Mouse (Mus musculus) liver, postnatal 0 days (tissue): ENCODE measurements around the gene 5730409E04Rik. TPM values are rescaled to one million over a fixed set of nuclear protein-coding genes. Genes with fewer than 3 reads are reported as not detected.

Source experiments
- ATAC-seq: fragments of 200-750 bp; cut with Nextera tagmentation; 2 replicates; pipeline ENCODE4 v1.8.0; 2017; ENCODE audit warnings: mild to moderate bottlenecking, moderate library complexity
- DNase-seq: peaks from one replicate; pipeline ENCODE4 v3.0.0-alpha.2; 2016
- H3K27ac ChIP-seq: fragments of 300-500 bp; sonication (generic); 2 replicates; pipeline ENCODE4 v1.5.1; 2014; ENCODE audit warnings: antibody characterized with exemption, moderate library complexity, mild to moderate bottlenecking, low read depth
- H3K27me3 ChIP-seq: fragments of 300-500 bp; sonication (generic); 2 replicates; pipeline ENCODE4 v1.6.1; 2014; ENCODE audit warnings: low read length, control low read depth, mixed read lengths; ENCODE audit not compliant: insufficient read depth
- H3K36me3 ChIP-seq: fragments of 300-500 bp; sonication (generic); replicated peaks from 2 replicates; pipeline ENCODE4 v1.6.1; 2014; ENCODE audit warnings: mild to moderate bottlenecking, control low read depth, low read length, moderate library complexity, mixed read lengths; ENCODE audit not compliant: insufficient read depth
- H3K4me1 ChIP-seq: fragments of 300-500 bp; sonication (generic); 2 replicates; pipeline ENCODE4 v1.6.1; 2014; ENCODE audit warnings: antibody characterized with exemption, mild to moderate bottlenecking, control low read depth; ENCODE audit not compliant: insufficient read depth
- H3K4me2 ChIP-seq: fragments of 300-500 bp; sonication (generic); 2 replicates; pipeline ENCODE4 v1.6.1; 2014; ENCODE audit warnings: low read depth, mild to moderate bottlenecking, low read length, moderate library complexity, mixed read lengths
- H3K4me3 ChIP-seq: fragments of 300-500 bp; sonication (generic); 2 replicates; pipeline ENCODE4 v1.5.1; 2014; ENCODE audit warnings: low read depth, low read length
- H3K9ac ChIP-seq: fragments of 300-500 bp; sonication (generic); replicated peaks from 2 replicates; pipeline ENCODE4 v1.6.1; 2014; ENCODE audit warnings: mild to moderate bottlenecking, moderate library complexity
- H3K9me3 ChIP-seq: fragments of 300-500 bp; sonication (generic); 2 replicates; pipeline ENCODE4 v1.6.1; 2016; ENCODE audit warnings: mild to moderate bottlenecking, control low read depth, low read length, mixed read lengths
- CTCF ChIP-seq: sonication (generic); IDR thresholded peaks from 2 replicates; pipeline ENCODE4 v1.5.1; 2016; ENCODE audit warnings: antibody characterized with exemption, low read depth
- EP300 ChIP-seq: IDR thresholded peaks from 2 replicates; pipeline ENCODE4 v1.6.1; 2016; ENCODE audit warnings: antibody characterized with exemption, low read depth, mild to moderate bottlenecking
- WGBS: fragments of 180-500 bp; shearing (Covaris S2); extraction: QIAGEN DNeasy Blood & Tissue Kit; methylation state at CpG from one replicate; pipeline ENCODE4 v1.1.7; 2014; ENCODE audit not compliant: insufficient replicate concordance; 5-methylcytosine and 5-hydroxymethylcytosine counted together
- polyA plus RNA-seq: library from polyadenylated mRNA; unstranded; fragments of >200 nt; fragmentation: Nextera tagmentation; extraction: Ambion mirVana; gene quantifications from 2 replicates; pipeline ENCODE4 v1.2.1, GENCODE M21; 2015

The 5730409E04Rik gene
- polyA plus RNA-seq, 1 experiment from 2014 or later: 0.41 TPM

- no peaks in the 10 kb centered on the region for H3K4me1 ChIP-seq
- no peaks in the 10 kb centered on the region for H3K9me3 ChIP-seq
- no peak for TF ChIP-seq EP300
- 0 out of 2 replicates have a peak, but pooled peaks have one; percentile 14 for TF ChIP-seq CTCF
- no peak overlapping the region for H3K9ac ChIP-seq
- no peak for ATAC-seq
- H3K4me3 ChIP-seq: no peak overlapping the region
- DNase-seq: no peak
- H3K27ac ChIP-seq: no peak overlapping the region
- 0 out of 2 replicates have a peak, but pooled peaks cover 8% of the 10 kb centered on the region for H3K27me3 ChIP-seq
- 34% methylated on average over 2 of the region's 2 CpGs for WGBS
- no peak overlapping the region for H3K4me2 ChIP-seq
- no peaks in the 10 kb centered on the region for H3K36me3 ChIP-seq
Measured at GRCm38 (mm10) chr4:126631922-126632321, 22.3 kb downstream of the 5730409E04Rik start.

GRCm38 (mm10) chr4:126632668-126633067 lies 23.1 kb downstream of the 5730409E04Rik start:
- Histone ChIP-seq H3K36me3 (no peaks in the 10 kb centered on the region), H3K27me3 (0 out of 2 replicates have a peak, but pooled peaks cover 9% of the 10 kb centered on the region), H3K27ac (no peak overlapping the region), H3K9ac (no peak overlapping the region), H3K4me2 (no peak overlapping the region), H3K4me3 (no peak overlapping the region), H3K9me3 (no peaks in the 10 kb centered on the region), H3K4me1 (no peaks in the 10 kb centered on the region)
- no peak for DNase-seq
- WGBS: 60% methylated on average over 3 of the region's 3 CpGs
- ATAC-seq: no peak
- no peak for TF ChIP-seq CTCF
- no peak for TF ChIP-seq EP300

- Histone ChIP-seq H3K4me3 (no peak overlapping the region), H3K4me1 (no peaks in the 10 kb centered on the region), H3K9ac (no peak overlapping the region), H3K36me3 (no peaks in the 10 kb centered on the region), H3K4me2 (no peak overlapping the region), H3K27me3 (0 out of 2 replicates have a peak, but pooled peaks cover 9% of the 10 kb centered on the region), H3K27ac (no peak overlapping the region), H3K9me3 (no peaks in the 10 kb centered on the region)
- no peak for ATAC-seq
- no peak for DNase-seq
- no peak for TF ChIP-seq EP300
- no peak for TF ChIP-seq CTCF
- WGBS: 27% methylated on average over 11 of the region's 11 CpGs
Measured at GRCm38 (mm10) chr4:126636330-126636729, 26.7 kb downstream of the 5730409E04Rik start.

- Histone ChIP-seq H3K4me2 (no peak overlapping the region), H3K27me3 (0 out of 2 replicates have a peak, but pooled peaks cover 13% of the 10 kb centered on the region), H3K4me3 (no peak overlapping the region), H3K9me3 (no peaks in the 10 kb centered on the region), H3K36me3 (no peaks in the 10 kb centered on the region), H3K9ac (no peak overlapping the region), H3K4me1 (no peaks in the 10 kb centered on the region), H3K27ac (no peak overlapping the region)
- ATAC-seq: no peak
- no peak for DNase-seq
- 63% methylated on average over 4 of the region's 4 CpGs for WGBS
- no peak for TF ChIP-seq EP300
- TF ChIP-seq CTCF: no peak
Measured at GRCm38 (mm10) chr4:126637446-126637845, 27.8 kb downstream of the 5730409E04Rik start.

- TF ChIP-seq CTCF: no peak
- TF ChIP-seq EP300: no peak
- DNase-seq (no peak), ATAC-seq (no peak)
- Histone ChIP-seq H3K27ac (no peak overlapping the region), H3K36me3 (no peaks in the 10 kb centered on the region), H3K4me1 (no peaks in the 10 kb centered on the region), H3K4me3 (no peak overlapping the region), H3K9ac (no peak overlapping the region), H3K4me2 (no peak overlapping the region), H3K9me3 (no peaks in the 10 kb centered on the region), H3K27me3 (0 out of 2 replicates have a peak, but pooled peaks cover 13% of the 10 kb centered on the region)
- 53% methylated on average over 7 of the region's 7 CpGs for WGBS
Measured at GRCm38 (mm10) chr4:126639339-126639738, 29.7 kb downstream of the 5730409E04Rik start.

- DNase-seq (no peak), ATAC-seq (no peak)
- Histone ChIP-seq H3K4me2 (no peak overlapping the region), H3K27me3 (0 out of 2 replicates have a peak, but pooled peaks cover 4% of the 10 kb centered on the region), H3K36me3 (no peaks in the 10 kb centered on the region), H3K9ac (no peak overlapping the region), H3K9me3 (no peaks in the 10 kb centered on the region), H3K27ac (no peak overlapping the region), H3K4me3 (no peak overlapping the region), H3K4me1 (no peaks in the 10 kb centered on the region)
- TF ChIP-seq CTCF (no peak), EP300 (no peak)
- 42% methylated on average over 9 of the region's 9 CpGs for WGBS
Measured at GRCm38 (mm10) chr4:126641901-126642300, 32.3 kb downstream of the 5730409E04Rik start.
